Mouse (Mus musculus) G1E (cell line): ENCODE results near the gene Triap1.

ENCODE experiments used
- CTCF ChIP-seq: IDR thresholded peaks from 2 replicates; pipeline ENCODE4 v1.5.1; 2012; ENCODE audit warnings: low read depth, low read length, inconsistent platforms, mixed read lengths
- GATA1 ChIP-seq: IDR thresholded peaks from 2 replicates; pipeline ENCODE4 v1.6.1; 2012; ENCODE audit warnings: borderline replicate concordance, low read length, inconsistent platforms, mixed read lengths
- POLR2AphosphoS5 ChIP-seq: IDR thresholded peaks from 2 replicates; pipeline ENCODE4 v1.6.1; 2012; ENCODE audit warnings: low read depth, low read length, inconsistent platforms; ENCODE audit not compliant: insufficient replicate concordance
- TAL1 ChIP-seq: conservative IDR thresholded peaks from 2 replicates; pipeline ENCODE4 v1.6.1; 2012; ENCODE audit warnings: low read depth, low read length, inconsistent platforms, mixed read lengths

DNA sequence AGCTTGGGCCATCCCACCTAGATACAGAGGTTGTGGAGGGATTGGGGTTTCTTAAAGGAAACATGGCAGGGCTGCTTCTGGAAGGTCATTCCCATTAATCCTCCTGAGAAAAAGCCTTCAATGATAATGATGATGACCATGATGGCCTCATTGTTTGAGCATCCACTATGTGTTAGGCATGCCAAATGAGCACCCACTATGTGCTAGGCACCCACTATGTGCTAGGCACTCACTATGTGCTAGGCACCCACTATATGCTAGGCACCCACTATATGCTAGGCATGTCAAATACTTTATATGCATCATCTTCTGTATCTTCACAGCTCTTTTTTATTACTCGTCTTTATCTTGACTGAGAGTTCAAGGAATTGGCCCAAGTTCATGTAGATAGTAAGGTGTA lies 51.9 kb downstream of the Triap1 start:
- TF ChIP-seq CTCF (no peak), GATA1 (no peak), TAL1 (no peak), POLR2AphosphoS5 (no peak)
